In the genomic region with DNA sequence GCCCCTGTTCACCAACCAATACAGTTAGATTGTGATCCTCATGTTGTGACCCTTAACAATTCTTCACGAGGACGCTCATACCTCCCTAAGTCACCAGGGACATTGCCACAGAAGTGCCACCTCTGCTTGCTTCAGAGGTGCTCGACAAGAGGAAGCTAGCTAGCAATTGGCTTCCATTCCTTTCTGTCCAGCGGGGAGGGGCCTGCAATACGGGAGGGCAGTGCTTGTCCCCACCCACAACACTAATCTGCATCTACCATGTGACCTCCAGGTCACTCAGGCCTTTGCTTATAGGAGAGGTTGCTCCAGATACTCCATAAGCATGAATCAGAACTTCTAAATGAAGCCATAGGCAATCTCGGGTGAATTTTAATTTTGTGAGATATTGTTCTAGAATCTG, we compare ENCODE assay signal across 33 mouse cellular contexts. TPM values are rescaled to one million over a fixed set of nuclear protein-coding genes. Genes with fewer than 3 reads are reported as not detected.
DNase-seq lines count a peak whose midpoint lies in the region; ATAC-seq and TF ChIP-seq lines count a peak whose summit lies in the region.
"Had no signal": no experiment of that assay in that cellular context is flagged by ENCODE, and none has a peak within 500 bp of the region (broad histone marks: within the 10 kb centered on the region; RNA-seq: fewer than 3 reads in every experiment).

No protein-coding gene starts in this region.

- H3K79me2 ChIP-seq in liver, adult 2 months (ENCODE audit: control insufficient read depth, insufficient read depth, low read length), result no peaks in the 10 kb centered on the region

- no peak overlapping the region for H3K4me3 ChIP-seq in liver, adult 2 months (ENCODE audit: insufficient read depth, low read depth, low read length)
- H3K4me3 ChIP-seq in liver, embryonic 11.5 days (ENCODE audit: low read depth, low read length), result no peak overlapping the region
- H3K4me3 ChIP-seq: embryonic facial prominence, embryonic 10.5 days; embryonic facial prominence, embryonic 13.5 days; erythroblast, embryonic 14.5 days; gastrocnemius, adult 2 months; heart, embryonic 12.5 days; heart, embryonic 15.5 days; hindbrain, embryonic 10.5 days had no signal

- no peak for TF ChIP-seq POLR2A in liver, adult 2 months (IDR thresholded peaks at IDR 0.05; ENCODE audit: extremely low read depth, insufficient read depth, low read length)

- peaks cover 11% of the 10 kb centered on the region; the same call in 1 of the 2 replicates for H3K27me3 ChIP-seq in liver, adult 2 months (ENCODE audit: control insufficient read depth, insufficient read depth, low read length)
- H3K27me3 ChIP-seq in liver, embryonic 11.5 days (replicated peaks; ENCODE audit: control insufficient read depth, insufficient read depth, low read length), result peaks cover 36% of the 10 kb centered on the region

- no peak overlapping the region for H3K9ac ChIP-seq in liver, adult 2 months (ENCODE audit: low read depth, low read length)
- H3K9ac ChIP-seq in liver, embryonic 11.5 days (ENCODE audit: low read depth, low read length), result no peak overlapping the region
- H3K9ac ChIP-seq: embryonic facial prominence, embryonic 13.5 days; forebrain, postnatal 0 days; heart, embryonic 12.5 days; heart, embryonic 15.5 days; hindbrain, embryonic 14.5 days had no signal

- no peaks in the 10 kb centered on the region; the same call in 1 of the 2 replicates for H3K4me1 ChIP-seq in liver, adult 2 months (ENCODE audit: control insufficient read depth, insufficient read depth, low read length)
- H3K4me1 ChIP-seq in liver, embryonic 11.5 days (replicated peaks; ENCODE audit: control insufficient read depth, insufficient read depth, low read length), result peaks cover 7% of the 10 kb centered on the region

- H3K9me3 ChIP-seq in liver, embryonic 11.5 days (ENCODE audit: control insufficient read depth, low read length), result no peaks in the 10 kb centered on the region
- H3K9me3 ChIP-seq: embryonic facial prominence, embryonic 10.5 days; embryonic facial prominence, embryonic 13.5 days; heart, embryonic 12.5 days; heart, embryonic 15.5 days; hindbrain, embryonic 10.5 days had no signal

- 47% methylated on average over 6 of the region's 6 CpGs for WGBS in liver, adult 2 months
- WGBS in liver, embryonic 11.5 days, result 51% methylated on average over 6 of the region's 6 CpGs

- H3K27ac ChIP-seq in liver, adult 2 months (replicated peaks; ENCODE audit: insufficient read depth, low read depth, low read length), result no peak overlapping the region
- no peak overlapping the region for H3K27ac ChIP-seq in liver, embryonic 11.5 days (ENCODE audit: low read depth, low read length)
- H3K27ac ChIP-seq: embryonic facial prominence, embryonic 10.5 days; embryonic facial prominence, embryonic 13.5 days; gastrocnemius, adult 2 months; heart, embryonic 15.5 days; hindbrain, embryonic 10.5 days; hindbrain, embryonic 14.5 days; hindbrain, postnatal 0 days had no signal

- H3K36me3 ChIP-seq in liver, adult 2 months (ENCODE audit: control insufficient read depth, insufficient read depth, low read length), result no peaks in the 10 kb centered on the region
- no peaks in the 10 kb centered on the region for H3K36me3 ChIP-seq in liver, embryonic 11.5 days (ENCODE audit: control insufficient read depth, insufficient read depth, low read length)
- H3K36me3 ChIP-seq: embryonic facial prominence, embryonic 10.5 days; embryonic facial prominence, embryonic 13.5 days; heart, embryonic 12.5 days; heart, embryonic 15.5 days; hindbrain, embryonic 10.5 days had no signal

- no peak for ATAC-seq in liver, embryonic 11.5 days (replicated peaks; ENCODE audit: low FRiP score)
- peak; percentile 46 for ATAC-seq in granulocyte monocyte progenitor cell, adult 5-6 weeks (replicated peaks; ENCODE audit: poor library complexity, severe bottlenecking)
- ATAC-seq in activated CD4-positive, CD25-positive, alpha-beta regulatory T cell, adult 4 months, result no peak
- ATAC-seq: CD4-positive, CD25-positive, alpha-beta regulatory T cell, adult 4 months; forebrain, embryonic 14.5 days; forebrain, postnatal 0 days; hindbrain, postnatal 0 days; inflammation-experienced regulatory T-cells, adult 6 months had no signal

- DNase-seq in liver, adult 2 months (ENCODE audit: extremely low read depth, low read depth, low spot score), result peak; percentile 20
- no peak for DNase-seq in liver, embryonic 11.5 days (ENCODE audit: low spot score)
- peak; percentile 16 for DNase-seq in lung, postnatal 25 days (ENCODE audit: low spot score)
- no peak for DNase-seq in lung, postnatal 14 days
- DNase-seq in 416B (ENCODE audit: low read depth), result peak; percentile 11
- DNase-seq in cerebellum, adult 11 months, result no peak
- DNase-seq: adrenal gland, adult 8-10 months; adrenal gland, postnatal 25 days; cerebellum, adult 18-20 months; cerebellum, adult 9-10 months; cerebellum, postnatal 25 days; embryo, embryonic 11 days; forebrain, postnatal 0 days; gastrocnemius, adult 2 months; gastrocnemius, postnatal 14 days; heart, adult 18-20 months; heart, postnatal 10 days; heart, postnatal 36 days had no signal

- no peak for TF ChIP-seq CTCF in liver, adult 2 months (IDR thresholded peaks at IDR 0.05; ENCODE audit: low read depth, low read length)

- no peak overlapping the region for H3K4me2 ChIP-seq in liver, embryonic 11.5 days
- H3K4me2 ChIP-seq: embryonic facial prominence, embryonic 13.5 days; heart, embryonic 12.5 days; heart, embryonic 15.5 days; hindbrain, embryonic 14.5 days had no signal

RNA-seq across cellular contexts. Expression of a gene that starts 5.0 kb away (rescaled TPM):
- under 0.01 TPM in 1 of 2 replicates, not detected in the other for total RNA-seq in liver, adult 2 months (2014; rRNA removed)
- polyA plus RNA-seq in liver, adult 2 months (2012; rRNA removed), result 0.06 and 0.11 TPM in 2 replicates
- polyA plus RNA-seq in liver, embryonic 11.5 days (2014; fragmentation: Nextera tagmentation; extraction: Ambion mirVana), result 0.08 and 0.10 TPM in 2 replicates
- not detected in 2 replicates for total RNA-seq in granulocyte monocyte progenitor cell, adult 5-6 weeks (2014; fragmentation: Nextera tagmentation)
- total RNA-seq in granulocyte monocyte progenitor cell, adult 5-6 weeks (2017), result not detected in 2 replicates
- polyA plus RNA-seq in activated CD4-positive, CD25-positive, alpha-beta regulatory T cell, adult 4 months (2017; shearing (Covaris generic)), result under 1 TPM; 0.11 to 0.13 TPM
- total RNA-seq: gastrocnemius, adult 2 months; MEL had no signal
- polyA plus RNA-seq: C2C12; CD4-positive, CD25-positive, alpha-beta regulatory T cell, adult 4 months; erythroblast, embryonic 14.5 days had no signal

Comparison
In these comparisons a context has a peak if more than half of its experiments do, and no peak if none do; other contexts are left out.
1. DNase-seq: peak in liver, adult 2 months (single experiment), lung, postnatal 25 days (single experiment) and 416B (single experiment); none in liver, embryonic 11.5 days (single experiment), lung, postnatal 14 days (single experiment) and cerebellum, adult 11 months (single experiment).